Mouse (Mus musculus): ENCODE results near the gene Cnnm4.

Cnnm4 gene

DNA sequence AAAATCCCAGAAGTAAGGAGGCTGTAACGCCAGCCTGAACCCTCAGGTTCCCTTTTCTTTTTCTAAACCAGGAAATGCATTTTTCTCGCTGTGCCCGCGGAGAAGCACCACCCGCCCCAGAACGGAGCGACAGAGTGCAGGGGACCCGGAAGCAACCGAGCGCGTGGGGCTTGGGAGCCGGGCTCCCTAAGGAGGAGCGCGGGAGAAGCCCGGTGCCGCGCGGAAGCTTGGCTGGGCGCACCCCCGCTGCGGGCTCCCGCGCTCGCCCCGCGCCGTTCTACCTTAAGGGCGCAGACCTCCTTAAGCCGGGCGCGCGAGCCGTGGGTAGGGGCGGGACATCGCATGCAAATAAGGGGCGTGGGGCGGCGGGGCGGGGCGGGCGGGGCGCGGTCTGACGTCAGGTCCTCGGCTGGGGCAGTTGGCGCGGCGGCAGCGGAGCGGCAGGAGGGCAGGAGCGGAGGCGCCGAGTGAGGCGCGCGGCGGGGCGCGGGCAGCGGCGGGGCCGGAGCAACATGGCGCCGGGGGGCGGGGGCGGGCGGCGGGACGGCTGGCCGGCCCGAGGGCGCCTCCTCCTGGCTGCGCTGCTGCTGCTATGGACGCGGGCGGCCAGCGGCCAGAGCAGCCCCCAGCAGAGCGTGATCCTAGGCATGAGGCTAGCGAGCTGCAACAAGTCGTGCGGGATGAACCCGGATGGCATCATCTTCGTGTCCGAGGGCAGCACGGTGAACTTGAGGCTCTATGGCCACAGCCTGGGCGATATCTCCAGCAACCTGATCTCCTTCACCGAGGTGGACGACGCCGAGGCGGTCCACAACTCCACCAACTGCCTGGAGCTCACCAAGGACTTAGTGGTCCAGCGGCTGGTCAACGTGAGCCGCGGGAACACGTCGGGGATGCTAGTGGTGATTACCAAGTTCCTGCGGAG is at the start of gene Cnnm4:
TSS of gene Cnnm4 (plus strand) at position 440 of the 925 bp plus-strand sequence.
- in situ Hi-C loops (cut with MboI; ENCODE audit: unreplicated experiment in 2 of 2), result loop anchor here (5.0 to 10.0 kb wide), 3 partner anchors 104 to 407 kb away; partner anchors contain the start of genes Kansl3 (in 2 of the 2) and Hs6st1 (in 1 of the 2)

DNA sequence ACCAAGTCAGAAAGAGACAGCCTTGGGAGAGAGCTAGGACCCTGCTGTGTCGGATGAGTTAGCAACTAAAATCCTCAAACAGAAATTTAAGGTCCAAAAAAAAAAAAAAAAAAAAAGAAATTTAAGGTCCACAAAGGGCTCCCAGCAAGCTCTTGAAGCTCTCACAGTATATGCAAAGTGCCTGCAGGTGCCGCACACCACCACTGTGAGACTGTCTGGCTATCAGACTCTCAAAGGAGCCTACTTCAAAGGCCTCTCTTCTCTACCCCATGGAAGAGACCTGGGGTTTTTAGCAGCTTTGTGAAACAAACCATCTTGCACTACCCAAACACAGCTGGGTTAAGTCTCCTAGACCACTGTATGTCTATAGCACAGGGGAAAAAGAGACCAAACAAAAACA is 41.9 kb upstream of the Cnnm4 start:
- in situ Hi-C loops (cut with MboI; ENCODE audit: unreplicated experiment in 2 of 2), result no loop called here

DNA sequence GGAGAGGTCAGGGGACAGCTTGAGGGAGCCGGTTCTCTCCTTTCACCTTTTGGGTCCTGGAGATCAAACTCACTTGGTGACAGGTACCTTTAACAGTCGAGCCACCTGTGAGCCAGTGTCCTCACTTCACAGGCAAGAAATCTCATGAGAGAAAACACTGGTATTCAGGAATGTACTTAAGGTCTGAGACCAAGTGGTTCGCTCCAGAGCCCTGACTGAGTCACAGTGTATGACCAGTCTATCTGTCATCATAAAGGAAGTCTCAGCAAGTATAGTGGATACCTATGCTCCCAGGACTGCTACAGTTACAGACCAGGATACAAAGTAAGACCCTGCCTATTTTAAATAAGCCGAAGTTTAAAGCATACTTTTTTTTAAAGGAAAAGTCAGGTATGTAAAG is 38.4 kb upstream of the Cnnm4 start:
- in situ Hi-C loops (cut with MboI; ENCODE audit: unreplicated experiment in 2 of 2), result no loop called here

DNA sequence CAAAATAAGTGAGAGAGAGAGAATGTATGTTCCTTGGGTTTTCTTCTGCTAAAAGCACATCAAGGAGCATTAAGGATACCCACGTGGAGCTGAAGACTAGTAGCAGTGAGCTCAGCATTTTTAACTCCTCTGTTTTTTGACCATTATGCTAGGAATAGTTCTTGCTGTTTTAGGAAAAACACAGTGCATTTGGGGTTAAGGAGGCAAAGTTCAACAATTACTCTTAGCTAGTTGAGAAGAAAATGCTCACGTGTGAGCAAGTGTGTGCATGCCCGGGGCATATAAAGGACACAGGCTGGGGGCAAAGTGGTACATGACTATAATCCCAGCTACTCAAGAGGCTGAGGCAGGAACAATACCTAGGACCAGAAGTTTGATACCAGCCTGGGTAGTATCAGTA is 37.8 kb upstream of the Cnnm4 start:
- in situ Hi-C loops (cut with MboI; ENCODE audit: unreplicated experiment in 2 of 2), result no loop called here

DNA sequence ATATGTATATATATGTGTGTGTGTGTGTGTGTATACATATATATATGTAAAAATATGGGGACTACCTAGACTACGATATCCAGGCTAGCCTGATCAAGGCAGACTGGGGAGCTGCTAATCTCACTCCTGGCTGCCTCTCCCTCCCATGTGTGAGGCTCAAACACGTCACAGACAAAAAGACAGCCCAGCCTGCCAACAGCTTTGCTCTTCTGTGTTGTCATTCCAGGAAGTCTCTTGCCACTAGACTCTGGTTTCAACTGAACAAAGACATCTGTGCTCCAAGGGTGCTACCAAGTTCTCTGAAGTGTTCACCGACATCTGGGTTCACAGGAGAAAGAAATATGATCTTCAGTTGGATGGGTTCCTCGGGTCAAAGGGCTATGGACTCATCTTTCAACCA is 36.3 kb upstream of the Cnnm4 start:
- in situ Hi-C loops (cut with MboI; ENCODE audit: unreplicated experiment in 2 of 2), result no loop called here

DNA sequence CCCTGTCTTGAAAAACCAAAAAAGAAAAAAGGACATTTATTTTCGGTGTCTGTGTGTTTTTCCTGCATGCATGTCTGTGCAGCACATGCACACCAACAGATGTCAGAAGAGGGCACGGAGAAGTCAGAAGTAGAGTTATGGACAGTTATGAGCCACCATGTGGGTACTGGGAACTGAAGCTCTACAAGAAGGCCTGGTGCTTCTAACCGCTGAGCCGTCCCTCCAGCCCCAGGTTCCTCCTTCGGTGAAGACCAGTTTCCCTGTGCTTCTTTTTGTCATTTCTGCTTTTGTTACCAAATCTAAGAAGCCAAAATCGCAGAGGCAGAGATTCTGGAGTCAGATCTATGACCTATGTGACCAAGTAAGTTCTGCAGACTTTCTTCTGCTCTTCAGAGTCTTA is 34.9 kb upstream of the Cnnm4 start:
- in situ Hi-C loops (cut with MboI; ENCODE audit: unreplicated experiment in 2 of 2), result no loop called here

DNA sequence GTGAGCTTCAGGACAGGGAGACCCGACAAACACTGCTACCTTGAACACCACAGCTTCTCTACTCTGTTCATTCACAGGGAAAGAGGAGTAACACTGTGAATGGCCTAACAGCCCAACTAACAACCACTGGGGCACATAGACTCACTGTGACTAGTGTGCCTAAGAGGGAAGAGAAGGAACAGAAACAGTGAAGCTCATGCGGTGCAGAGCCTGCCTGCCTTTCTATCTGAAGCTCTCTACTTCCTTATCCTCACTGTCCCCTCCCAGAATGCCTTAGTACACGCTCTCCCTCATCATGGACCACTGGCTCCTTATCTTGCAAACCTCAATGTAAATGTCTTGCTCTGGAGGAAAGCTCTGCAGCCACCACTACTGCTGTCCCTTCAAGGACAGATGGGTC is 34.2 kb upstream of the Cnnm4 start:
- in situ Hi-C loops (cut with MboI; ENCODE audit: unreplicated experiment in 2 of 2), result no loop called here

DNA sequence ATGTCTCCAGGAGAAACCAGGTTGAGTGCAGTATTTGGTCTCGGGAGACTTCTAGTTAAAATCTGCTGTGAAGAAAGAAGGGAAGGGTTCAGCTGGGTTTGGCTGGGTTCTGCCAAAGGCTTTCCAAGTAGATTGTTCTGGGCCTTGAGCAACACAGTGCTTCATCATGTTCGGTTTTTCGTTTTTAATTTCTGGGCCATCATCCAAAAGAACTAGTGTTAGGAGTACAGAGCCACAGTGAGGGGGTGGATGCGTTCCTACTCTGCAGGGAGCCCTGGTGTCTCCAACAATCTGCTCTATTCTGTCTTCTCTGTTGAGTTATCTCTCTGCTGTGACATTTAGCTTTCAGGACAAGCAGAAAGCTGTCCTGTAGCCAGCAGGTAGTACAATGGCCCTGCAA is 30.3 kb upstream of the Cnnm4 start:
- in situ Hi-C loops (cut with MboI; ENCODE audit: unreplicated experiment in 2 of 2), result loop anchor here in 1 of 2 experiments (5.0 kb wide), 1 partner anchor 61 kb away; no protein-coding TSS in a partner anchor

DNA sequence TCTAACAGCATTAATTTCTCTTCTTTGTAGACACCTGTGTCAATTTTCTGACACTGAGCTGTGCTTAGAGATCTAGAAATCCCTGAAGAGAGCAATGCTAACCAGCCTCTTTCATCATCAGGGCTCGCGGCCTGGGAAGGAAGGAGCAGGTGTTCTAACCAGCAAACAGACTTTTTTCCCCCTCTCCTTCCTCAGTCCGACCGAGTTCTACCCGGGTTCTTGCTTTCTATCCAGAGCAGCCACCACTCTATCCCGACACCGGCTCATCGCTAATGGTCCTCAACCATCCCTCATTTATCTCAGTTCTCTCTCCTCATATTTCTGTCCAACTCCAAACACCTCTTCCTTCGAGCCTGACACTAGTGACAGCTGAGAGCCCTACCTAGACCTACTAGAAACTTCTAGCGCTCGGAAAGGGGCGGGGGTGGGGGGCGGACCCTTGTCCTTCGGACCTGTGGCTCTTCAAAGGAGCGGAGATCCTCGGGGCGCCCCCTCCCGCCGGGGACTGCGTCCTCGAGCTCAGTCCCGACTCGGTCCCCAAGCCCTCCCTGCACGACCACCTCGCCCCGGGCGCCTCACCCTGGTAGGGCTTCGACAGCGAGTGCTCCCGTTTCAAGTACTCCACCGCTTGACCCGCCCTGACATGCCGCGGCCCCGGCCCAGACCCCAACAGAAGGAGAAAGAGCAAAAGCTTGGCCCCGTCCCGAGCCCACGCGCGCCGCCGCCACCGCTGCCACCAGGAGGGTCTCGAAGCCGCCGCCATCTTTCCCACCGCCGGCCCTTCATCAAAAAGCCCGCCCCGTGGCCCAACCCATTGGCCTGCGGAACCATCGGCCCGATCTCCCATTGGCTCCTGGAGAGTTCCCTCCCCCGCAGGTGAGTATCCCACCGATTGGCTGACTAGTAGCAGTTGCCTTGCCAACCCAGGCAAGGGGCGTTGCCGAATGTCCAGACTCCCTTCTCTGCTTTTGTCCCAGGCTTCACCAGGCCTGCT is 26.7 kb upstream of the Cnnm4 start, which contains the start of gene Lman2l:
TSS of gene Lman2l (minus strand) at position 801 of the 994 bp plus-strand sequence.
- in situ Hi-C loops (cut with MboI; ENCODE audit: unreplicated experiment in 2 of 2), result loop anchor here (5.0 kb wide), 2 partner anchors 58 to 77 kb away; partner anchors contain the start of gene Kansl3 (in 1 of the 2)

DNA sequence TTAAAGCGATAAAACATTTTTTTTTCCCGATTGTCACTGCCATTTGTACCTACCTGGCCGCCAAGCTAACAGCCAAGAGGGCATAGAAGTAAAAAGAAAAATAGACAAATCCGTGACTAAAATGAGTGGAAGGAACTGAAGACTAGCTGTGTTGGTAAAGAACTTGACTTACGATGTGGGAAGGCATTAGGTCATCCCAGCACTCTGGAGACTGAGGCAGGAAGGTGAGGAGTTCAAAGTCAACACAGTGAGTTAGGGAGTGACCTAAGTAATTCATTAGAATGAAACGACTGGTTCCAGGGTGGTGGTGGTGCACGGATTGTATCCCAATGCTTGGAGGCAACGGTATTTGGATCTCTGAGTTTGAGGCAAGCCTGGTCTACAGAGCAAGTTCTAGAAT is 25.9 kb upstream of the Cnnm4 start:
- in situ Hi-C loops (cut with MboI; ENCODE audit: unreplicated experiment in 2 of 2), result loop anchor here in 1 of 2 experiments (5.0 kb wide), 1 partner anchor 78 kb away; the partner anchor contains the start of gene Kansl3

DNA sequence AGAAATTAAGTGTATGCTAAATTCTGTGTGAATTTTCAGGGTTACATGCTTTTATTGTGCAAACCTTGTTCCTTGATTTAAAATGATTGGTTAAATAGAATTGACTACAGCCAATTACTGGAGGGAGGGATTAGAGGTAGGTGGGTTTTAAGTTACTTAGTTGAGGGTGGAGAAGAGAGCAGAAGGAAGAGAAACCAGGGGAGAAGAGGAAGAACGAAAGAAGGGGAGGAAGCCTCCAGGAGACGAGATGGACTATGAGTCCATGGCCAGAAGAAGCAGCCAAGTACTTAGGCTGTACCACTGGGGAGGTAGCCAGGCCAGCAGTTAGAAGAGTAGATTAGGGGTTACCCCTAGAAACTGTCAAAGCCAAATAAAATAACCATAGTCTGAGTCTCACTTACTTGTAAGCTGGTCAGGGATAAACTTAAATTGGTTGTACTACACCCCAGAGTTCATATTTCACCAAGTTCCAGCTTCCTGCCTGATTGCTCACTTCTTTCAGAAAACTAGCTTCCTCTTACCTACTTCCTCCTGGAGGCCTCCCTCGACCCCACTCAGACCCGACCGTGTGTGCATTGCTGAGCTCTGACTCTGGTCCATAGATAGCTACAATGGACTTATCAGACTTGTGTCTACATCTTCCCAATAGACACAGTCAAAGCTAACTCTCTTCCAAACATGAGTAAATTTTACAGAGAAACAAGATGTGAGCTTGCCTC is 25.2 kb upstream of the Cnnm4 start:
- in situ Hi-C loops (cut with MboI; ENCODE audit: unreplicated experiment in 2 of 2), result loop anchor here in 1 of 2 experiments (5.0 kb wide), 1 partner anchor 79 kb away; the partner anchor contains the start of gene Kansl3

DNA sequence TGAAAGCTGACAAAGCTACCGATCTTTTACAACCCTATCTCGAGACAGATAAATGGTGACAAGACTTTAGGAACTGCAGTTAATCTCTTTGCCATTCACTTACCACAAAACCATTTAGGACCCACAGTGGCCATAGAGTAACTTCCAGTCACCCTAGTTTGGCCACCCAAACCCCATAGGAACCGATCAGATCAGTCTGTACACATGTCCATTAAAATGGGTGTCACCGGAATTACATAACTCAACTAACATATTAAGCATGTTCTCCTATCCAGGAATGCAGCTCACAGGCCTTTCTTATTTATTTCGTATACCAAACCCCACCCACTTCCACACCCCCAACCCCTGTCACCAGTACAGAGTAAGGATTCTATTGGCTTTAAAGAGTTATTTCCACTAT is 24.6 kb upstream of the Cnnm4 start:
- in situ Hi-C loops (cut with MboI; ENCODE audit: unreplicated experiment in 2 of 2), result loop anchor here in 1 of 2 experiments (5.0 kb wide), 1 partner anchor 80 kb away; the partner anchor contains the start of gene Kansl3

DNA sequence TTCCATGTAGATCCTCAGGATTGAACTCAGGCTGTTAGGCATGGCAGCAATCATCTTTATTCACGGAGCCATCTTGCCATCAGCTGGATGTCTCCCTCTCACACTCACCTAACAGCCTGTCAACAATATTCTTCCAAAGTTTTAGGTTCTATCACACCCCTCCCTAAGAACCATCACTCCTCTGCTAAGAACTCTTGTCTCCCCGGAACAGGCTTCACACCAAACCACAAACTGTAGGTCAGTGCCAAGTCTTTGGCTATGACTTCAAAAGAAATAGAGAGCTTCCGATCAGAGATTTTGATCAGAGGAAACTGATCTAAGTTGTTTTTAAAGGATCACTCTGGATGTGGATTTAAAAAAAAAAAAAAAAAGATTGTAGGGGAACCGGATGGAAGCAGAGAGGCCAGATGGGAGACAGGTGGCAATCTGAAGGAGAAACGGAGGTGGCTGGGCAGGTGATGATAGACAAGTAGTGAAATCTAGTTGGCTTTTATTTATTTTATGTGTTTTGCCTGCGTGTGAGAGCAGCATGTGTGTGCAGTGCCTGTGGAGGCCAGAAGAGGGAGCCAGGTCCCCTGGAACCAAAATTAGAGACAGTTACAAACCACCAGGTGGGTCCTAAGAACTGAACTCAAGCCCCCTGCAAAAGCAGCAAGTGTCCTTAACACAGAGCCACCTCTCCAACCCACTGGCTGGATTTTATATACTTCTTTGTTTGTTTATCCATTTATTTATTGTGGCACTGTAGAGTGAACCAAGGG is 17.2 kb upstream of the Cnnm4 start:
- in situ Hi-C loops (cut with MboI; ENCODE audit: unreplicated experiment in 2 of 2), result no loop called here

DNA sequence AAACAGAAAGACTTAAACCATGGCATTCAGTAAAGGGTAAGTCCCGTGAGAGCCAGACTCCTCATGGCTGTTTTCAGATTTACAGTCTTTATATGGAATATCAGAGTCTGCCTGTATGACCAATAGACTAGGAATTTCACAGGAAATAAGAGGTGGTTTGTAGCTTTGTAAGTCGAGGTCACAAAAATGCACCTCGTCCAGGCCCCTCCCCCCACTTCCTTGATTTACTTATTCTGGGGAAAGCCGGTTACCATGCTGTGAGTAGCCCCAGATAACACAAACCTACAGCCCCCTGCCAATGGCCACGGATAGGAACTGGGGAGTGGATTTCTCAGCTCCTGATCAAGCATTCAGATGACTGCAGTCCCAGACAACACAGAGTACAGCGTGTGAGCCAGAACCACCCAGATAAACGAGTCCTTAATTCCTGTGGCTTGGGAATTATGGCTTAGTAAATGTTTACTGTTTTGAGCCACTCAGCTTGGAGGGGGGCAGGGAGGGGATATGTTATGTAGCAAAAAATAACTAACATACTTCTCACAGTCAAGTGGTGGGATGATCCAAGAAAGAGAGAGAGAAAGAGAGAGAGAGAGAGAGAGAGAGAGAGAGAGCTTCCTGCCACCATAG is 13.9 kb upstream of the Cnnm4 start:
- in situ Hi-C loops (cut with MboI; ENCODE audit: unreplicated experiment in 2 of 2), result no loop called here

DNA sequence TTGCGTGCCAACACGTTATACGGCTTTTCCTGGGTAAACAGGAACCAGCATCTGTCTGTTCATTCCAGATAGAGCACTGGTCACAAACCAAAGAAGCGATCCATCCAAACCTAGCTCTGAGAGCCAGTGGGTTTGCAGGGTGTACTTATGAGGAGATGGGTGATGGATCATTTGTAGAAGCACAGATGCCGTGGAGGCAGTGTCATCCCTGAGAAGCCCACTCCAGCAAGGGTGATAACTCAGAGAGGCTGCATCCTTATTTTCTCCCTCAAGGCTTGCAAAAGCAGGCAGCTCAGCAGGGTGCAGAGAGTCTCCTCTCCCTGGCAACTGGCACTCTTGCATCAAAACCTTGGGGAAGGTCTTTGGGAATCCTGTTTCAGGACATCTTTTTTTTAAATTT is 13.3 kb upstream of the Cnnm4 start:
- in situ Hi-C loops (cut with MboI; ENCODE audit: unreplicated experiment in 2 of 2), result no loop called here

DNA sequence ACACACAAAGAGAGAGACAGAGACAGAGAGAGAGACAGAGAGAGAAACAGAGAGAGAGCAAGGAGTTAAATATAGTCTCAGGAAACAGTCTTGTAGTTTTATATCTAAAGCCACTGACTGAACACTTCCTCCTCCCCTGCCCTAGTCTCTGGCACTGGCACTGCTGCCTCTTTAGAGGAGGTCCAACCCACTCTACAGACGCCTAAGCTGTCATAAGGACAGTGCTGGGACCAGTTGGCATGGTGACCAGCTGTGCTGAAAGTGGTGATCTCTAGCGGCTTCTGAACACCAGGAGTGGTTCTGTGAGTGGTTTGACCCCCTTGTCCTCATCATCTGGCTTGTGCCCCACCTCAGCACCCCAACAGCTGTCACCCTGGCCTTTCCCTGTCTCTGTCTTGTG is 9.6 kb upstream of the Cnnm4 start:
- in situ Hi-C loops (cut with MboI; ENCODE audit: unreplicated experiment in 2 of 2), result no loop called here

DNA sequence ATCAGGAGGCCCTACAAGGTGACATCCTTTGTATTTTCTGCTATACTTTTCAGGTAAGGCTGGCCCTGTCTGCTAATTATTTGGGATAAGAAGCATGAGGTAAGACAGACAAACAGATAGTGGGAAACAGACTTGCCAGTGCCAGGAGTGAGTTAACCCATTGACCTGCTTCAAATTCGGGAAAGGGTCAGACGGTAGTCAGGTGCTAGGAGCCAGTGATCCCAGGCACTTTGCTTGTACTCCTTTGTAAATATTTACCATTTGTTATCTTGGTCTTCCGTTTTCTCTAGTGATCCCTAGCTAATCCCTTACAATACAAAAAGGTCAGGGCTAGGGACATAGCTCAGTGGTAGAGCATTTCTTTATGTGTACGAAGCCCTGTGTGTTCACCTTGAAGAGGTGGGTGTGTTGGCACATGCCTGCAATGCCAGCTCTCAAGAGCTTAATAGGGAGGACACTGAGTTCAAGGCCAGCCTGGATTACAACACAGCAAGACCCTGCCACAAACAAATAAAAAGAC is 5.7 kb upstream of the Cnnm4 start:
- in situ Hi-C loops (cut with MboI; ENCODE audit: unreplicated experiment in 2 of 2), result no loop called here

DNA sequence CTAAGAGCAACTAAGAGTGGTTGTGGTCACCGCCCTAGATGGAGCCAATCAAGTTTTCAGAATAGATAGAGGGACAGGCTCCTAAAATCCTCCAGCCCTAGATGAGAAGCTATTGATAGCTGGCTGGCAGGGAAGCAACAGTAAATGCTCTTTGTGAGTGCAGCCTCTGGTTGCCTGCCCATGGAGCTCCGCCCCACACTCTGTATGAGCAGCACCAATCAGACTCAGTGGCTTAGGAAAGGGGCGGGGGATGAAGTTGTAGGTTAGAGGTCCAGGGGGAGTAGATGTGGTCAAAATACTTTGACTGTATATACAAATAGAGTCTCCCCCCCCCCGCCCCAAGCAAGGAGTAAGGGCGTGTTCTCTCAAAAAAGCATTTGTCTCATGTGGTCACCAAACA is 4.0 kb upstream of the Cnnm4 start:
- in situ Hi-C loops (cut with MboI; ENCODE audit: unreplicated experiment in 2 of 2), result no loop called here
